Mouse (Mus musculus) liver, postnatal 0 days (tissue): ENCODE data around the gene Prrx2. TPM values are rescaled to one million over a fixed set of nuclear protein-coding genes. Genes with fewer than 3 reads are reported as not detected.

ENCODE experiments used
- ATAC-seq: fragments of 200-750 bp; cut with Nextera tagmentation; 2 replicates; pipeline ENCODE4 v1.8.0; 2017; ENCODE audit warnings: mild to moderate bottlenecking, moderate library complexity
- DNase-seq: peaks from one replicate; pipeline ENCODE4 v3.0.0-alpha.2; 2016
- H3K27ac ChIP-seq: fragments of 300-500 bp; sonication (generic); 2 replicates; pipeline ENCODE4 v1.5.1; 2014; ENCODE audit warnings: antibody characterized with exemption, moderate library complexity, mild to moderate bottlenecking, low read depth
- H3K27me3 ChIP-seq: fragments of 300-500 bp; sonication (generic); 2 replicates; pipeline ENCODE4 v1.6.1; 2014; ENCODE audit warnings: low read length, control low read depth, mixed read lengths; ENCODE audit not compliant: insufficient read depth
- H3K36me3 ChIP-seq: fragments of 300-500 bp; sonication (generic); replicated peaks from 2 replicates; pipeline ENCODE4 v1.6.1; 2014; ENCODE audit warnings: mild to moderate bottlenecking, control low read depth, low read length, moderate library complexity, mixed read lengths; ENCODE audit not compliant: insufficient read depth
- H3K4me1 ChIP-seq: fragments of 300-500 bp; sonication (generic); 2 replicates; pipeline ENCODE4 v1.6.1; 2014; ENCODE audit warnings: antibody characterized with exemption, mild to moderate bottlenecking, control low read depth; ENCODE audit not compliant: insufficient read depth
- H3K4me2 ChIP-seq: fragments of 300-500 bp; sonication (generic); 2 replicates; pipeline ENCODE4 v1.6.1; 2014; ENCODE audit warnings: low read depth, mild to moderate bottlenecking, low read length, moderate library complexity, mixed read lengths
- H3K4me3 ChIP-seq: fragments of 300-500 bp; sonication (generic); 2 replicates; pipeline ENCODE4 v1.5.1; 2014; ENCODE audit warnings: low read depth, low read length
- H3K9ac ChIP-seq: fragments of 300-500 bp; sonication (generic); replicated peaks from 2 replicates; pipeline ENCODE4 v1.6.1; 2014; ENCODE audit warnings: mild to moderate bottlenecking, moderate library complexity
- H3K9me3 ChIP-seq: fragments of 300-500 bp; sonication (generic); 2 replicates; pipeline ENCODE4 v1.6.1; 2016; ENCODE audit warnings: mild to moderate bottlenecking, control low read depth, low read length, mixed read lengths
- CTCF ChIP-seq: sonication (generic); IDR thresholded peaks from 2 replicates; pipeline ENCODE4 v1.5.1; 2016; ENCODE audit warnings: antibody characterized with exemption, low read depth
- EP300 ChIP-seq: IDR thresholded peaks from 2 replicates; pipeline ENCODE4 v1.6.1; 2016; ENCODE audit warnings: antibody characterized with exemption, low read depth, mild to moderate bottlenecking
- WGBS: fragments of 180-500 bp; shearing (Covaris S2); extraction: QIAGEN DNeasy Blood & Tissue Kit; methylation state at CpG from one replicate; pipeline ENCODE4 v1.1.7; 2014; ENCODE audit not compliant: insufficient replicate concordance; 5-methylcytosine and 5-hydroxymethylcytosine counted together
- polyA plus RNA-seq: library from polyadenylated mRNA; unstranded; fragments of >200 nt; fragmentation: Nextera tagmentation; extraction: Ambion mirVana; gene quantifications from 2 replicates; pipeline ENCODE4 v1.2.1, GENCODE M21; 2015

Prrx2 gene
- polyA plus RNA-seq, 1 experiment from 2014 or later, result 0.07 TPM

- no peak overlapping the region for H3K27ac ChIP-seq
- DNase-seq, result no peak
- WGBS, result 77% methylated on average over 7 of the region's 7 CpGs
These were observed 82.9 kb downstream of the Prrx2 start for GRCm38 (mm10) chr2:30917649-30918048.

GRCm38 (mm10) chr2:30918126-30918525 lies 83.4 kb downstream of the Prrx2 start:
- Histone ChIP-seq H3K27me3 (no peaks in the 10 kb centered on the region), H3K4me3 (no peak overlapping the region), H3K9ac (no peak overlapping the region), H3K4me1 (no peaks in the 10 kb centered on the region), H3K4me2 (no peak overlapping the region), H3K36me3 (no peaks in the 10 kb centered on the region), H3K27ac (no peak overlapping the region), H3K9me3 (no peaks in the 10 kb centered on the region)
- no peak for TF ChIP-seq CTCF
- no peak for TF ChIP-seq EP300
- DNase-seq (no peak), ATAC-seq (no peak)
- 66% methylated on average over 6 of the region's 6 CpGs for WGBS

More at GRCm38 (mm10) chr2:30917649-30918048, 82.9 kb downstream of the Prrx2 start:
- Histone ChIP-seq H3K4me3 (no peak overlapping the region), H3K36me3 (no peaks in the 10 kb centered on the region), H3K27me3 (no peaks in the 10 kb centered on the region), H3K4me2 (no peak overlapping the region), H3K4me1 (no peaks in the 10 kb centered on the region), H3K9me3 (no peaks in the 10 kb centered on the region), H3K9ac (no peak overlapping the region)
- no peak for ATAC-seq
- TF ChIP-seq EP300, result no peak
- TF ChIP-seq CTCF, result no peak

GRCm38 (mm10) chr2:30918780-30919329 lies 84.1 kb downstream of the Prrx2 start:
- Histone ChIP-seq H3K9me3 (no peaks in the 10 kb centered on the region), H3K9ac (no peak overlapping the region), H3K4me1 (no peaks in the 10 kb centered on the region), H3K4me2 (no peak overlapping the region), H3K27me3 (no peaks in the 10 kb centered on the region), H3K36me3 (no peaks in the 10 kb centered on the region), H3K4me3 (no peak overlapping the region), H3K27ac (no peak overlapping the region)
- no peak for ATAC-seq
- no peak for DNase-seq
- TF ChIP-seq EP300, result no peak
- TF ChIP-seq CTCF, result no peak
- 61% methylated on average over 8 of the region's 8 CpGs for WGBS

GRCm38 (mm10) chr2:30920216-30920615 lies 85.4 kb downstream of the Prrx2 start:
- no peak overlapping the region for H3K4me2 ChIP-seq
- H3K4me3 ChIP-seq, result no peak overlapping the region
- no peaks in the 10 kb centered on the region for H3K4me1 ChIP-seq
- H3K36me3 ChIP-seq, result no peaks in the 10 kb centered on the region
- DNase-seq (no peak), ATAC-seq (no peak)
- H3K9ac ChIP-seq, result no peak overlapping the region
- WGBS, result 50% methylated on average over 7 of the region's 7 CpGs
- no peak overlapping the region for H3K27ac ChIP-seq
- H3K9me3 ChIP-seq, result no peaks in the 10 kb centered on the region
- TF ChIP-seq CTCF, result no peak
- TF ChIP-seq EP300, result no peak
- no peaks in the 10 kb centered on the region for H3K27me3 ChIP-seq

GRCm38 (mm10) chr2:30923099-30923498 lies 88.3 kb downstream of the Prrx2 start:
- H3K36me3 ChIP-seq, result no peaks in the 10 kb centered on the region
- ATAC-seq, result no peak
- no peaks in the 10 kb centered on the region for H3K9me3 ChIP-seq
- no peak overlapping the region for H3K4me3 ChIP-seq
- no peak overlapping the region for H3K27ac ChIP-seq
- no peak for DNase-seq
- H3K4me1 ChIP-seq, result peaks cover 11% of the 10 kb centered on the region
- no peak overlapping the region for H3K9ac ChIP-seq
- no peaks in the 10 kb centered on the region for H3K27me3 ChIP-seq
- H3K4me2 ChIP-seq, result no peak overlapping the region
- TF ChIP-seq EP300 (no peak), CTCF (no peak)
- WGBS, result 60% methylated on average over 3 of the region's 3 CpGs

GRCm38 (mm10) chr2:30925181-30925580 lies 90.4 kb downstream of the Prrx2 start:
- no peak for TF ChIP-seq CTCF
- no peak for TF ChIP-seq EP300
- Histone ChIP-seq H3K4me2 (no peak overlapping the region), H3K4me1 (peaks cover 28% of the 10 kb centered on the region), H3K9ac (no peak overlapping the region), H3K27ac (no peak overlapping the region), H3K4me3 (no peak overlapping the region), H3K9me3 (no peaks in the 10 kb centered on the region), H3K36me3 (no peaks in the 10 kb centered on the region), H3K27me3 (no peaks in the 10 kb centered on the region)
- WGBS, result 68% methylated on average over 4 of the region's 4 CpGs
- ATAC-seq (no peak), DNase-seq (no peak)

GRCm38 (mm10) chr2:30926381-30926780 lies 91.6 kb downstream of the Prrx2 start:
- WGBS, result 62% methylated on average over 4 of the region's 4 CpGs
- Histone ChIP-seq H3K27ac (no peak overlapping the region), H3K27me3 (no peaks in the 10 kb centered on the region), H3K4me3 (no peak overlapping the region), H3K36me3 (no peaks in the 10 kb centered on the region), H3K9ac (no peak overlapping the region), H3K9me3 (no peaks in the 10 kb centered on the region), H3K4me1 (peaks cover 28% of the 10 kb centered on the region), H3K4me2 (no peak overlapping the region)
- ATAC-seq, result no peak
- no peak for DNase-seq
- TF ChIP-seq CTCF, result no peak
- TF ChIP-seq EP300, result no peak
